Mouse (Mus musculus): ENCODE results near the gene Ccdc51. TPM values are rescaled to one million over a fixed set of nuclear protein-coding genes. Genes with fewer than 3 reads are reported as not detected.

The Ccdc51 gene
- polyA plus RNA-seq, 1 experiment, result 6.4 TPM

GRCm38 (mm10) chr9:109101933-109102445 is 19.7 kb downstream of the Ccdc51 start:
- no peak overlapping the region for H3K4me3 ChIP-seq (ENCODE audit: insufficient read depth, low read length)
- no peak overlapping the region for H3K27ac ChIP-seq (ENCODE audit: insufficient read depth, low read depth, low read length)
- peaks cover 6% of the 10 kb centered on the region; the same call in 1 of the 2 replicates for H3K4me1 ChIP-seq (ENCODE audit: control insufficient read depth, insufficient read depth, low read length)
- TF ChIP-seq CTCF (IDR thresholded peaks at IDR 0.05; ENCODE audit: low read depth, low read length) (no peak), POLR2A (IDR thresholded peaks at IDR 0.05; ENCODE audit: borderline replicate concordance, low read depth, low read length) (no peak)

GRCm38 (mm10) chr9:109102541-109102940 is 20.2 kb downstream of the Ccdc51 start:
- H3K4me1 ChIP-seq (ENCODE audit: control insufficient read depth, insufficient read depth, low read length), result peaks cover 6% of the 10 kb centered on the region; the same call in 1 of the 2 replicates
- TF ChIP-seq CTCF (IDR thresholded peaks at IDR 0.05; ENCODE audit: low read depth, low read length), result no peak
- TF ChIP-seq POLR2A (IDR thresholded peaks at IDR 0.05; ENCODE audit: borderline replicate concordance, low read depth, low read length), result no peak
- no peak overlapping the region for H3K27ac ChIP-seq (ENCODE audit: insufficient read depth, low read depth, low read length)
- H3K4me3 ChIP-seq (ENCODE audit: insufficient read depth, low read length), result no peak overlapping the region

- Histone ChIP-seq H3K4me3 (ENCODE audit: insufficient read depth, low read length) (no peak overlapping the region), H3K27ac (ENCODE audit: insufficient read depth, low read depth, low read length) (no peak overlapping the region), H3K4me1 (ENCODE audit: control insufficient read depth, insufficient read depth, low read length) (peaks cover 3% of the 10 kb centered on the region; the same call in 1 of the 2 replicates)
- no peak for TF ChIP-seq CTCF (IDR thresholded peaks at IDR 0.05; ENCODE audit: low read depth, low read length)
These were observed 21.0 kb downstream of the Ccdc51 start for GRCm38 (mm10) chr9:109103250-109103649.

- Histone ChIP-seq H3K4me3 (ENCODE audit: insufficient read depth, low read length) (no peak overlapping the region), H3K4me1 (ENCODE audit: control insufficient read depth, insufficient read depth, low read length) (peaks cover 3% of the 10 kb centered on the region; the same call in 1 of the 2 replicates), H3K27ac (ENCODE audit: insufficient read depth, low read depth, low read length) (no peak overlapping the region)
- TF ChIP-seq CTCF (IDR thresholded peaks at IDR 0.05; ENCODE audit: low read depth, low read length) (no peak), POLR2A (IDR thresholded peaks at IDR 0.05; ENCODE audit: borderline replicate concordance, low read depth, low read length) (no peak)
These were observed 21.8 kb downstream of the Ccdc51 start for GRCm38 (mm10) chr9:109104083-109104482.

GRCm38 (mm10) chr9:109105011-109105410 is 22.7 kb downstream of the Ccdc51 start:
- Histone ChIP-seq H3K27ac (ENCODE audit: insufficient read depth, low read depth, low read length) (no peak overlapping the region), H3K4me3 (ENCODE audit: insufficient read depth, low read length) (no peak overlapping the region), H3K4me1 (ENCODE audit: control insufficient read depth, insufficient read depth, low read length) (peaks cover 3% of the 10 kb centered on the region; the same call in 1 of the 2 replicates)
- TF ChIP-seq CTCF (IDR thresholded peaks at IDR 0.05; ENCODE audit: low read depth, low read length) (no peak), POLR2A (IDR thresholded peaks at IDR 0.05; ENCODE audit: borderline replicate concordance, low read depth, low read length) (no peak)

- TF ChIP-seq CTCF (IDR thresholded peaks at IDR 0.05; ENCODE audit: low read depth, low read length) (no peak), POLR2A (IDR thresholded peaks at IDR 0.05; ENCODE audit: borderline replicate concordance, low read depth, low read length) (no peak)
- peaks cover 3% of the 10 kb centered on the region; the same call in 1 of the 2 replicates for H3K4me1 ChIP-seq (ENCODE audit: control insufficient read depth, insufficient read depth, low read length)
- no peak overlapping the region for H3K27ac ChIP-seq (ENCODE audit: insufficient read depth, low read depth, low read length)
- H3K4me3 ChIP-seq (ENCODE audit: insufficient read depth, low read length), result no peak overlapping the region
These were observed 23.4 kb downstream of the Ccdc51 start for GRCm38 (mm10) chr9:109105648-109106047.

- H3K4me3 ChIP-seq (ENCODE audit: insufficient read depth, low read length), result no peak overlapping the region
- H3K27ac ChIP-seq (ENCODE audit: insufficient read depth, low read depth, low read length), result no peak overlapping the region
- peaks cover 3% of the 10 kb centered on the region; the same call in 1 of the 2 replicates for H3K4me1 ChIP-seq (ENCODE audit: control insufficient read depth, insufficient read depth, low read length)
- TF ChIP-seq CTCF (IDR thresholded peaks at IDR 0.05; ENCODE audit: low read depth, low read length) (no peak), POLR2A (IDR thresholded peaks at IDR 0.05; ENCODE audit: borderline replicate concordance, low read depth, low read length) (no peak)
These were observed 25.0 kb downstream of the Ccdc51 start for GRCm38 (mm10) chr9:109107341-109107740.

GRCm38 (mm10) chr9:109110240-109110639 is 27.9 kb downstream of the Ccdc51 start:
- TF ChIP-seq POLR2A (IDR thresholded peaks at IDR 0.05; ENCODE audit: borderline replicate concordance, low read depth, low read length) (no peak), CTCF (IDR thresholded peaks at IDR 0.05; ENCODE audit: low read depth, low read length) (no peak)
- Histone ChIP-seq H3K4me3 (ENCODE audit: insufficient read depth, low read length) (no peak overlapping the region), H3K4me1 (ENCODE audit: control insufficient read depth, insufficient read depth, low read length) (peaks cover 7% of the 10 kb centered on the region; the same call in 1 of the 2 replicates), H3K27ac (ENCODE audit: insufficient read depth, low read depth, low read length) (no peak overlapping the region)

- H3K27ac ChIP-seq (ENCODE audit: insufficient read depth, low read depth, low read length), result no peak overlapping the region
- 0 out of 2 replicates have a peak, but pooled peaks cover 4% of the 10 kb centered on the region for H3K4me1 ChIP-seq (ENCODE audit: control insufficient read depth, insufficient read depth, low read length)
- H3K4me3 ChIP-seq (ENCODE audit: insufficient read depth, low read length), result no peak overlapping the region
- TF ChIP-seq CTCF (IDR thresholded peaks at IDR 0.05; ENCODE audit: low read depth, low read length) (no peak), POLR2A (IDR thresholded peaks at IDR 0.05; ENCODE audit: borderline replicate concordance, low read depth, low read length) (no peak)
These were observed 28.8 kb downstream of the Ccdc51 start for GRCm38 (mm10) chr9:109111101-109111500.

GRCm38 (mm10) chr9:109111591-109111990 is 29.3 kb downstream of the Ccdc51 start:
- Histone ChIP-seq H3K4me3 (ENCODE audit: insufficient read depth, low read length) (no peak overlapping the region), H3K27ac (ENCODE audit: insufficient read depth, low read depth, low read length) (no peak overlapping the region)
- TF ChIP-seq CTCF (IDR thresholded peaks at IDR 0.05; ENCODE audit: low read depth, low read length) (no peak), POLR2A (IDR thresholded peaks at IDR 0.05; ENCODE audit: borderline replicate concordance, low read depth, low read length) (no peak)

More at GRCm38 (mm10) chr9:109111591-109111990, 29.3 kb downstream of the Ccdc51 start:
- H3K4me1 ChIP-seq (ENCODE audit: control insufficient read depth, insufficient read depth, low read length), result 0 out of 2 replicates have a peak, but pooled peaks cover 4% of the 10 kb centered on the region

All from bone marrow macrophage, adult 2 months (primary cell).